8 mouse cellular contexts compared by ENCODE assay signal in the genomic region with DNA sequence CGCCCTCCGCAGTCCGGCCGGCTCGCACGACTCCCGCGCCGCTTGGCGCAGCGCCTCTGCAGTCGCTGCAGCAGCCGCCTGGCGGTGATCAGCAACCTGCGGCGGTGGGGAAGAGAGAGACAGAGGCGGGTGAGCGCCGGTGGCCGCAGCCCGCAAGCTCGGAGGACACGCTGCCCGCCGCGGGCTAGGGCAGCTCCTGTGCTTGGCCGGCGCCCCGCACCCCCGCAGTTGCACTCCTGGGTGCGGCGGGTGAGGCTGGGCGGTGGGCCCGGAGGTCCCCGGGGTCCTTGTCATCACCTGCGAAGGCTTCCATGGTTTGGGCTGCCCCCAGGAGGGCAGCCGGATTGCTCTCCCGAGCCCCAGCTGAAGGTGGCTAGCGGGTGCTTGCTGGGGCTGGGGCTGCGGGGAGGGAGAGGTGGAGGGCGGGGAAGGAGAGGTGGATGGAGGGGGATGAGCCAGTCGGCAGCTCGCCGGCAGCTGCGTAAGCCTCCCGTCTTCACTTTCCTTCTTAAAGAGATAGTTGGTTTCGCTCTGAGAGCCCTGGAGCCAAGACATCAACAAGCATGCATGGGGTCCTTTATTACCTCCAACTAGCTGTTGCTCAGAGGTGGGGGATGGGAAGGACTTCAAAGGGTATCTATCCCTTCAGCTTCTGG. TPM values are rescaled to one million over a fixed set of nuclear protein-coding genes. Genes with fewer than 3 reads are reported as not detected.
A peak's percentile ranks its signal among the peaks of the same experiment; 100 is the strongest.
DNase-seq lines count a peak whose midpoint lies in the region; ATAC-seq and TF ChIP-seq lines count a peak whose summit lies in the region.

A gene (minus strand): TSS at position 435 of the 656 bp plus-strand sequence.

- peak within 1 kb of the TSS; percentile 76 for H3K4me3 ChIP-seq in hindbrain, postnatal 0 days (ENCODE audit: low read length)

- peak; percentile 88 for ATAC-seq in hindbrain, postnatal 0 days

- peak; percentile 52 to 55 for DNase-seq in adrenal gland, adult 18-20 months (ENCODE audit: low spot score in 2 of 2)
- DNase-seq in embryo, embryonic 10 days (ENCODE audit: low spot score) = peak; percentile 76
- peak; percentile 50 for DNase-seq in gastrocnemius, postnatal 14 days
- DNase-seq in hindbrain, postnatal 0 days (ENCODE audit: low spot score) = peak; percentile 84
- peak; percentile 73 to 85 for DNase-seq in left cerebral cortex, adult 18-20 months (ENCODE audit: low spot score in 2 of 2)
- peak; percentile 65 for DNase-seq in lung, postnatal 14 days
- peak; percentile 42 for DNase-seq in retina, adult 2 months (ENCODE audit: low read depth, low spot score)
- peak; percentile 54 for DNase-seq in urinary bladder, postnatal 14 days (ENCODE audit: low spot score)

- no peaks in the 10 kb centered on the region for H3K36me3 ChIP-seq in hindbrain, postnatal 0 days (ENCODE audit: insufficient read depth, low read length)

- under 1% methylated on average over 46 of the region's 47 CpGs for WGBS in hindbrain, postnatal 0 days

- no peaks in the 10 kb centered on the region for H3K27me3 ChIP-seq in hindbrain, postnatal 0 days (ENCODE audit: insufficient read depth, low read length)

- intact Hi-C loops in gastrocnemius, postnatal 14 days (cut with DNase I; ENCODE audit: low total_unique reads) = no loop called here

- TF ChIP-seq CTCF in hindbrain, postnatal 0 days (IDR thresholded peaks at IDR 0.05; ENCODE audit: low read depth) = peak; percentile 58

- no peaks in the 10 kb centered on the region for H3K9me3 ChIP-seq in hindbrain, postnatal 0 days (ENCODE audit: low read length)

- H3K4me1 ChIP-seq in hindbrain, postnatal 0 days (ENCODE audit: insufficient read depth, low read length) = peaks cover 8% of the 10 kb centered on the region; the same call in 1 of the 2 replicates

- H3K27ac ChIP-seq in hindbrain, postnatal 0 days = peak within 1 kb of the TSS; percentile 88

- H3K4me2 ChIP-seq in hindbrain, postnatal 0 days (ENCODE audit: low read depth, low read length) = peak within 1 kb of the TSS; percentile 75

- peak within 1 kb of the TSS; percentile 83 for H3K9ac ChIP-seq in hindbrain, postnatal 0 days (replicated peaks; ENCODE audit: low read length)

RNA-seq across cellular contexts. Expression of the gene that starts here (rescaled TPM):
- 10 to 100 TPM; 11.8 to 17.2 TPM for total RNA-seq in adrenal gland, adult 18-20 months (2021)
- total RNA-seq in gastrocnemius, postnatal 14 days (2021) = 10 to 100 TPM; 10.7 to 10.8 TPM
- total RNA-seq in hindbrain, postnatal 0 days (2014; rRNA removed) = 86.8 and 90.5 TPM in 2 replicates
- polyA plus RNA-seq in hindbrain, postnatal 0 days (2015; fragmentation: Nextera tagmentation; extraction: Ambion mirVana) = 22.7 and 24.5 TPM in 2 replicates
- 100 to 1,000 TPM; 311 to 313 TPM for total RNA-seq in left cerebral cortex, adult 18-20 months (2021)

Comparison
In these comparisons a context has a peak if more than half of its experiments do, and no peak if none do; other contexts are left out.
1. Peak in every context shown above with its lines: DNase-seq, ATAC-seq, H3K4me3 ChIP-seq and H3K27ac ChIP-seq.